Mouse (Mus musculus): ENCODE measurements around the gene Galnt10. TPM values are rescaled to one million over a fixed set of nuclear protein-coding genes. Genes with fewer than 3 reads are reported as not detected.

Gene Galnt10
- total RNA-seq, 1 experiment from 2014 or later = 9.7 TPM

- ATAC-seq (replicated peaks in 1 of 2; ENCODE audit: insufficient read depth in 1 of 2, low FRiP score in 2 of 2, low TSS enrichment in 1 of 2, low read depth in 1 of 2, poor library complexity in 2 of 2, severe bottlenecking in 2 of 2) = no peak
These were observed 27.8 kb downstream of the Galnt10 start for GRCm38 (mm10) chr11:57672995-57673394.

DNA sequence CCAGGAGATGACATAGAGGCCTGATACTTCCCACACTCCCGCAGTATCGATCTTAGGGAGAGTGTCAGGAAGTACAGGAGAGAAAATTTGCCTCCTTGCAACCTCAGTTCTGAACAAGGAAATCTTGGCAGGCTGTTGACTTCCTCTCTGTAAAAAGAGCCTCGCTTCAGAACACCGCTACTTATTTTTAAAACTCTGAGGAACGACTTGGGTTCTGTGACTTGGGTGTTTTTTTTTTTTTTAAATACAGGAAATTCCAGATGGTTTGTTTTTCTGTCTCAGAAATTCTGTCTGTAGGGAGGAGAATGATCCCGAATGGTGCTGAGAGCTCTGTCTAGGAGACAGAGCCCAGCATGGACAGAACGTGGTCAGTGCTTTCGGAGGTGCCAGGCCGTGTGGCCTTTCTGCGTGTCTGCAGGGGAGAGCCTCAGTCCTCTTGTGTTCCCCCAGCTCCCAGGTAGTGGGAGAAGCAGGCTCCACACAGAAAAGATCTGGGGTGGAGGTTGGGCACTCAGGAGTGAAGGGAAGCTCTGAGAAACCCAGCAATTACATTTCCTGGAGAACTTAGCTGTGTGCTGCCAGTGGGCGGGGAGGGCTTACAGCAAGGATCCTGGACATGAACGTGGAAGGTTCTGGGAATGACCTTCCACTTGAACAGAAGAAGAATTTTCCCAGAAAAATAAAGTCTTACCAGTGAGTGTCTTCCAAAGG, 28.9 kb downstream of the Galnt10 start:
- ATAC-seq (replicated peaks in 1 of 2; ENCODE audit: insufficient read depth in 1 of 2, low FRiP score in 2 of 2, low TSS enrichment in 1 of 2, low read depth in 1 of 2, poor library complexity in 2 of 2, severe bottlenecking in 2 of 2) = peak; percentile 33 to 51; a peak in 2 of 4 replicates

- ATAC-seq (replicated peaks in 1 of 2; ENCODE audit: insufficient read depth in 1 of 2, low FRiP score in 2 of 2, low TSS enrichment in 1 of 2, low read depth in 1 of 2, poor library complexity in 2 of 2, severe bottlenecking in 2 of 2) = no peak
These were observed 32.0 kb downstream of the Galnt10 start for GRCm38 (mm10) chr11:57677261-57677660.

GRCm38 (mm10) chr11:57682589-57682988, 37.3 kb downstream of the Galnt10 start:
- no peak for ATAC-seq (replicated peaks in 1 of 2; ENCODE audit: insufficient read depth in 1 of 2, low FRiP score in 2 of 2, low TSS enrichment in 1 of 2, low read depth in 1 of 2, poor library complexity in 2 of 2, severe bottlenecking in 2 of 2)

GRCm38 (mm10) chr11:57683125-57683524, 37.9 kb downstream of the Galnt10 start:
- no peak for ATAC-seq (replicated peaks in 1 of 2; ENCODE audit: insufficient read depth in 1 of 2, low FRiP score in 2 of 2, low TSS enrichment in 1 of 2, low read depth in 1 of 2, poor library complexity in 2 of 2, severe bottlenecking in 2 of 2)

DNA sequence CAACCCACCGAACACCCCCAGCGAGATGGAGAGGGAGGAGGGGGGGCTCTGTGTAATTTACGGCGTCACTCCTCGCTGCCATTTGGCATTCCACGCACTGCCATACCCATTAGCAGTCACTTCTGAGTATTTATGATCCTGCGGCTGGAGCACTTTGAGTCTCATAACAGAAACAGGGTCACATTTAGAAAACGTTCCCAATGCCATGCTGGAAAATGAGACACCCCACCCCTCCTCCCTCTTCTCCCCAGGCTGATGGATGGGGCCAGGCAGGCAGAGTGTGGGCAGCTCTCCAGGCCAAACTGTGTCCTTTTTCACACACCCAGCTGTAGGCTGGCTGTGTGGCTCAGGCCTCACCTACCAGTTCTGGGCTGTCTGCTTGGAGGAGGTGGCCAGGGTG, 38.7 kb downstream of the Galnt10 start:
- no peak for ATAC-seq (replicated peaks in 1 of 2; ENCODE audit: insufficient read depth in 1 of 2, low FRiP score in 2 of 2, low TSS enrichment in 1 of 2, low read depth in 1 of 2, poor library complexity in 2 of 2, severe bottlenecking in 2 of 2)

GRCm38 (mm10) chr11:57684891-57685290, 39.6 kb downstream of the Galnt10 start:
- no peak for ATAC-seq (replicated peaks in 1 of 2; ENCODE audit: insufficient read depth in 1 of 2, low FRiP score in 2 of 2, low TSS enrichment in 1 of 2, low read depth in 1 of 2, poor library complexity in 2 of 2, severe bottlenecking in 2 of 2)

GRCm38 (mm10) chr11:57685689-57686454, 40.6 kb downstream of the Galnt10 start:
- ATAC-seq (replicated peaks in 1 of 2; ENCODE audit: insufficient read depth in 1 of 2, low FRiP score in 2 of 2, low TSS enrichment in 1 of 2, low read depth in 1 of 2, poor library complexity in 2 of 2, severe bottlenecking in 2 of 2) = peak; percentile 80 to 84

- no peak for ATAC-seq (replicated peaks in 1 of 2; ENCODE audit: insufficient read depth in 1 of 2, low FRiP score in 2 of 2, low TSS enrichment in 1 of 2, low read depth in 1 of 2, poor library complexity in 2 of 2, severe bottlenecking in 2 of 2)
These were observed 41.6 kb downstream of the Galnt10 start for GRCm38 (mm10) chr11:57686797-57687196.

DNA sequence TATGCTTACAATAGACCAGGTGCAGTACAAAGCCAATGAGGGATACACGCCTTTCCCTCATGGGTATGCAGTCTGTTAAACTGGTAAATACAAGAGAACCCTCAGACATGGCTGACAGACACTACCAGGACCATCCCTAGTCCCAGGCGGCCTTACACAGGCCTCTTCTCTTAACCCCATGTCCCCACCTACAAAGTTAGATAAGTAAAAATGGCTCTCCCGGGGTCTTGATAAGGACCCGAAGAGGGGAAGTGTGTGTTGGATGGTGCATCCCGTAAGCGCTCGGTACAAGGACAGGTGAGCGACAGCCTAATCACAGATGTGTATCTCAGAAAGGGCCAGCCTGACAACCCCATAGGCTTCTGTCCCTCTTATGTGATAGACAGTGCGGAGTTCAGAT, 42.0 kb downstream of the Galnt10 start:
- no peak for ATAC-seq (replicated peaks in 1 of 2; ENCODE audit: insufficient read depth in 1 of 2, low FRiP score in 2 of 2, low TSS enrichment in 1 of 2, low read depth in 1 of 2, poor library complexity in 2 of 2, severe bottlenecking in 2 of 2)

- ATAC-seq (replicated peaks in 1 of 2; ENCODE audit: insufficient read depth in 1 of 2, low FRiP score in 2 of 2, low TSS enrichment in 1 of 2, low read depth in 1 of 2, poor library complexity in 2 of 2, severe bottlenecking in 2 of 2) = 0 out of 4 replicates have a peak, but pooled peaks of 1 of the 2 experiments have one; percentile 3
These were observed 43.1 kb downstream of the Galnt10 start for GRCm38 (mm10) chr11:57688179-57688929.

DNA sequence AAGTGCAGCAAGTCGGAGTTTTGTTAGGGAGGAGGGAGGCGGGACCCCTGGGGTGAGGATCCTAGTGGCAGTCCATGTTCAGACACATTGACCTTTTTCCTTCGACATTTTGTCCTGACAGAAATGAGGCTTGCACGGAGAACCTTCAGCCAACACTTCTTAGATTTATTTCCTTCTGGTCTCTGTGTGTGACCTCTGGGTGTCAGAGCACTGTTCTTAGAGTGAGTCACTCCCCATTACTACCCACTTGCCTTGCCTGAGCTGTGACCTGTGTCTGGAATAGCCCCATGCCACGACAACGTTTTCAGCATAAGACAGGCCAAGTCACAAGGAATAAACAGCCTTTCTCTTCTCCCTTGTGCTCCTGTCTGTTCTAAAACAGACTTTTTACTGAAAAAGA, 44.6 kb downstream of the Galnt10 start:
- no peak for ATAC-seq (replicated peaks in 1 of 2; ENCODE audit: insufficient read depth in 1 of 2, low FRiP score in 2 of 2, low TSS enrichment in 1 of 2, low read depth in 1 of 2, poor library complexity in 2 of 2, severe bottlenecking in 2 of 2)

DNA sequence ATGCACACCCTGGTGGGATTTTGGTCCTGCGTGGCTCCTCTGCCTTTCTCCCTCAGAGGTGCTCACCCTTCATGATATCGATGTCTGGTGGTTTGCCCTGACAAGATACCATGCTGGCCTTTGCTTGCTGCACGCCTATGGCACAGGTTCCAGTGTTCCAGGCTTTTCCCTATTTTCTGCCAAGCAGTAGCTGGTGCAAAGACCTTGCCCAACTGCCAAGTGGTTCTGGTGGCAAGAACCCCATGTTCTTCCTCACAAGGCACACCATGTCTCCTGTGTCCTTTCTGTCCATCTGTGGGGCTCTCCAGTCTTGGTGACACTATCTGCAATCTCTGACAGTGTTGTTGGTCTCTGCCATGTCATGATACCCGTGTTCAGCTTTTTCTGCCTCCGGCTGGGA, 45.6 kb downstream of the Galnt10 start:
- ATAC-seq (replicated peaks in 1 of 2; ENCODE audit: insufficient read depth in 1 of 2, low FRiP score in 2 of 2, low TSS enrichment in 1 of 2, low read depth in 1 of 2, poor library complexity in 2 of 2, severe bottlenecking in 2 of 2) = no peak

DNA sequence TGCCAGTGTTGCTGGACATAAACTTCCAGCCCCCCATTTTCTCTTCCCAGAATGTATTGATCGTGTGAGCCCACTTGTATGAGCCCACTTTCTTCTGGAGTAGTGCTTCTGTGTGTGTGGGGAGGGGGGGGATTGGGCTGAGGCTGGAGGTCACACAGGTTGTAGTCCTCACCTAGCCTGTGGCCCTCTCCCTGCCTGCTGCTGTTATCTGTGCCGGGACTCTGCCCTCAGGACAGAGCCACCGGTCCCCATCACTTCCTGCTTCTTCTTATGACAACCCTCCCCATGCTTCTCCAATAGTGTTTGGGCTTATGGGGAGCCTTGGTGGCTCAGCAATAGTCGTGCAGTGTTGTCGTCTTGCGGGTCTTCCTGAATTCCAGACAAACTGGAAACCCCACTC, 46.7 kb downstream of the Galnt10 start:
- ATAC-seq (replicated peaks in 1 of 2; ENCODE audit: insufficient read depth in 1 of 2, low FRiP score in 2 of 2, low TSS enrichment in 1 of 2, low read depth in 1 of 2, poor library complexity in 2 of 2, severe bottlenecking in 2 of 2) = no peak; a peak in 1 of 4 replicates

DNA sequence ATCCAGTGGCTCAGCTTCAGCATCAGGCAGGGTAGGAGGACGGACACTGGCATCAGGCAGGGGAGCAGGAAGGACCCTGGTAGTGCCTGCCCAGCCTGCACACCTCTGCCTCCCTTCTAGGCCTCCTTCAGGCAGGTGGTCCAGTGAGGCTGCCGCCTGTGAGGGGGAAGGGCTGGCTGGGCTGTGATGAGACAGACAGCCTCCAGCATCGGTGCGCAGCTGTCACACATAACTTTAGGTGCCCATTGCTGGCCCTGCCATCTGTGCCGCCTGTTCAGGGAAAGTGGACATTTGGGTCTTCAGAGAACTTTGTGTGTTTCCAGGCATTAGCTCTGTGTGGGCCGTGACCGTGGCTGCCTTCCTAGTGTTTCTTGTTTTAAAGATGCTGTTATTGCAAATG, 47.5 kb downstream of the Galnt10 start:
- ATAC-seq (replicated peaks in 1 of 2; ENCODE audit: insufficient read depth in 1 of 2, low FRiP score in 2 of 2, low TSS enrichment in 1 of 2, low read depth in 1 of 2, poor library complexity in 2 of 2, severe bottlenecking in 2 of 2) = no peak

GRCm38 (mm10) chr11:57694486-57694885, 49.2 kb downstream of the Galnt10 start:
- ATAC-seq (replicated peaks in 1 of 2; ENCODE audit: insufficient read depth in 1 of 2, low FRiP score in 2 of 2, low TSS enrichment in 1 of 2, low read depth in 1 of 2, poor library complexity in 2 of 2, severe bottlenecking in 2 of 2) = no peak

- no peak for ATAC-seq (replicated peaks in 1 of 2; ENCODE audit: insufficient read depth in 1 of 2, low FRiP score in 2 of 2, low TSS enrichment in 1 of 2, low read depth in 1 of 2, poor library complexity in 2 of 2, severe bottlenecking in 2 of 2)
These were observed 51.0 kb downstream of the Galnt10 start for GRCm38 (mm10) chr11:57696207-57696676.

GRCm38 (mm10) chr11:57696807-57697251, 51.6 kb downstream of the Galnt10 start:
- no peak for ATAC-seq (replicated peaks in 1 of 2; ENCODE audit: insufficient read depth in 1 of 2, low FRiP score in 2 of 2, low TSS enrichment in 1 of 2, low read depth in 1 of 2, poor library complexity in 2 of 2, severe bottlenecking in 2 of 2)

Measured in hematopoietic stem cell, adult 5-6 weeks (primary cell).